Mouse (Mus musculus): ENCODE results near the gene Klhl5. TPM values are rescaled to one million over a fixed set of nuclear protein-coding genes. Genes with fewer than 3 reads are reported as not detected.
"Not testable (repeated sequence)": the region's sequence is repeated elsewhere in the genome, so short reads cannot be mapped to it uniquely, and the experiment has no call there.

Gene Klhl5
- polyA plus RNA-seq, 1 experiment from 2014 or later = 42.8 TPM

GRCm38 (mm10) chr5:65102026-65102640 is 5.2 kb upstream of the Klhl5 start:
- H3K36me3 ChIP-seq (ENCODE audit: control insufficient read depth, insufficient read depth, low read length) = no peaks in the 10 kb centered on the region
- no peak overlapping the region for H3K4me3 ChIP-seq (ENCODE audit: low read depth, low read length)
- H3K4me2 ChIP-seq (ENCODE audit: low read depth, low read length, severe bottlenecking) = no peak overlapping the region
- DNase-seq (ENCODE audit: low spot score) = no peak
- peaks cover 2% of the 10 kb centered on the region; the same call in 1 of the 2 replicates for H3K4me1 ChIP-seq (replicated peaks; ENCODE audit: control insufficient read depth, insufficient read depth, low read length)
- H3K9me3 ChIP-seq (ENCODE audit: control insufficient read depth, low read length) = no peaks in the 10 kb centered on the region
- WGBS = 81% methylated on average over 3 of the region's 3 CpGs
- H3K27me3 ChIP-seq (ENCODE audit: control insufficient read depth, insufficient read depth, low read length) = no peaks in the 10 kb centered on the region
- no peak overlapping the region for H3K9ac ChIP-seq (ENCODE audit: low read length)
- no peak for ATAC-seq (replicated peaks; ENCODE audit: low FRiP score)
- no peak overlapping the region for H3K27ac ChIP-seq (ENCODE audit: low read depth, low read length)

- Histone ChIP-seq H3K27ac (ENCODE audit: low read depth, low read length) (no peak overlapping the region), H3K36me3 (ENCODE audit: control insufficient read depth, insufficient read depth, low read length) (no peaks in the 10 kb centered on the region), H3K27me3 (ENCODE audit: control insufficient read depth, insufficient read depth, low read length) (no peaks in the 10 kb centered on the region), H3K9me3 (ENCODE audit: control insufficient read depth, low read length) (no peaks in the 10 kb centered on the region), H3K4me2 (ENCODE audit: low read depth, low read length, severe bottlenecking) (no peak overlapping the region), H3K4me3 (ENCODE audit: low read depth, low read length) (no peak overlapping the region), H3K4me1 (replicated peaks; ENCODE audit: control insufficient read depth, insufficient read depth, low read length) (peaks cover 2% of the 10 kb centered on the region; the same call in 1 of the 2 replicates), H3K9ac (ENCODE audit: low read length) (no peak overlapping the region)
- ATAC-seq (replicated peaks; ENCODE audit: low FRiP score) (no peak), DNase-seq (ENCODE audit: low spot score) (no peak)
- WGBS = 66% methylated on average over 10 of the region's 10 CpGs
Observed at GRCm38 (mm10) chr5:65102641-65103042, 4.7 kb upstream of the Klhl5 start.

DNA sequence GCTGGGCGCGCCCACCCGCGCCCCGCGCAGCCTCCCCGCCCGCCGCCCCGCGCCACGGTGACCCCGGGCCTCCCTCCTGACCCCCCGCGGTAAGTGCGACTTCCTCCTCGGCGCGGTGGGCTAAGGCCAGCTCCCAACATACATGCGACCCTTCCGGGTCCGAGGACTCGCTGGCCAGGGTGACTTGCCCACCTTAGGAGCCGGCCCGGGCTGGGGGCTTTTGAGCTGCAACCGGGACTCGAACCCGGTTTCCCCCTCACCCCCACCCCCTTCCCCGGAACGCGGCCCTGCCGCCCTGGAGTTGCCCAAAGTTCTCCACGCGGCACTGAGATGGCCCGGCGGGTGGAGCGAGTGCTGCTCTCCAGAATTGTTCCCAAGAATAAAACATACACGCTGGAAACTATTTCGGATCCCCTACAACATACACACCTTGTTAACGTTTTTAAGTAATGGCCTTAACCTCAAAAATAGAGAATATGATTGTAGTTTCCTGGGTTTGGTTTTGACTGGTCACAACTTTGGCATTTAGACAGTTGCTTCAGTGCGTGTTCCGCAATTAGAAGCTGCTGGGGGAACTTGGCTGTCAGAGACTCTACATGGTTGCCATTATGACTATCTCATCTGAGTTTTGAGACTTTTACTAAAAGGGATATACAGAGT is 564 bp downstream of the Klhl5 start:
- DNase-seq (ENCODE audit: low spot score) (peak; percentile 77), ATAC-seq (replicated peaks; ENCODE audit: low FRiP score) (peak; percentile 68; the same call in 1 of the 2 replicates)
- peak overlapping the region; percentile 67 for H3K4me2 ChIP-seq (ENCODE audit: low read depth, low read length, severe bottlenecking)
- H3K9me3 ChIP-seq (ENCODE audit: control insufficient read depth, low read length) = no peaks in the 10 kb centered on the region
- peak overlapping the region; percentile 83 for H3K4me3 ChIP-seq (ENCODE audit: low read depth, low read length)
- WGBS = 4% methylated on average over 33 of the region's 42 CpGs
- H3K36me3 ChIP-seq (ENCODE audit: control insufficient read depth, insufficient read depth, low read length) = no peaks in the 10 kb centered on the region
- peak overlapping the region; percentile 14; the same call in 1 of the 2 replicates for H3K27ac ChIP-seq (ENCODE audit: low read depth, low read length)
- H3K9ac ChIP-seq (ENCODE audit: low read length) = peak overlapping the region; percentile 70
- H3K4me1 ChIP-seq (replicated peaks; ENCODE audit: control insufficient read depth, insufficient read depth, low read length) = no peaks in the 10 kb centered on the region; the same call in 1 of the 2 replicates
- H3K27me3 ChIP-seq (ENCODE audit: control insufficient read depth, insufficient read depth, low read length) = no peaks in the 10 kb centered on the region

DNA sequence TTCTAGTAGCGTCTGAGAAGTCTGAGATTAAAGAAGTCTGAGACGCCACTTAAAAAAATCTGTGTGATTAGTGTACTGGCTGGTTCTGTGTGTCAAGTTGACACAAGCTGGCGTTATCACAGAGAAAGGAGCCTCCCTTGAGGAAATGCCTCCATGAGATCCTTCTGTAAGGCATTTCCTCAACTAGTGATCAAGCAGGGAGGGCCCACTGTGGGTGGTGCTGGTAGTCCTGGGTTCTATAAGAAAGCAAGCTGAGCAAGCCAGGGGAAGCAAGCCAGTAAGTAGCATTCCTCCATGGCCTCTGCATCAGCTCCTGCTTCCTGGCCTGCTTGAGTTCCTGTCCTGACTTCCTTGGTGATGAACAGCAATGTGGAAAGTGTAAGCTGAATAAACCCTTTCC is 4.9 kb downstream of the Klhl5 start:
- H3K27me3 ChIP-seq (ENCODE audit: control insufficient read depth, insufficient read depth, low read length); DNase-seq (ENCODE audit: low spot score): not testable (repeated sequence)

DNA sequence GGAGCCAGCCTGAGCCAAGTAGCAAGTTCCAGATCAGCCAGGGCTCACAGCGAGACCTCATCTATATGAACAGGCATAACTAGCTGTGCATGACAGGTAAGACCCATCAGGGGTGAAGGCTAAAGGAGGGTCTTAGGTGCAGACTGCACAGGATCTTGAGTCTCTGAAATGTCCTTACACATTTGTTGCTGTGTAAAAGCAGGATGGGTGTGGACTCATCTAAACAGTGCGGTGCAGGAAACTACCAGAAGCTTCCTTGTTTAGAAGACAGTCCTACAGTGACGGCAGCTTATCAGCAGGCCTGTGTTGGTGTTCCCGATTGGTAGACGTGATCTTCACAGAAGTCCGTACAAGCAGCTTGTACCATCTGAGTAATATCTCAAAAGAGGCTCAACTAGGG is 6.0 kb downstream of the Klhl5 start:
- Histone ChIP-seq H3K9ac (ENCODE audit: low read length) (no peak overlapping the region), H3K9me3 (ENCODE audit: control insufficient read depth, low read length) (no peaks in the 10 kb centered on the region), H3K4me1 (replicated peaks; ENCODE audit: control insufficient read depth, insufficient read depth, low read length) (no peaks in the 10 kb centered on the region), H3K4me2 (ENCODE audit: low read depth, low read length, severe bottlenecking) (no peak overlapping the region), H3K4me3 (ENCODE audit: low read depth, low read length) (no peak overlapping the region), H3K27ac (ENCODE audit: low read depth, low read length) (no peak overlapping the region), H3K36me3 (ENCODE audit: control insufficient read depth, insufficient read depth, low read length) (no peaks in the 10 kb centered on the region; the same call in 1 of the 2 replicates), H3K27me3 (ENCODE audit: control insufficient read depth, insufficient read depth, low read length) (no peaks in the 10 kb centered on the region)
- 91% methylated on average over 6 of the region's 6 CpGs for WGBS
- DNase-seq (ENCODE audit: low spot score) = no peak
- ATAC-seq (replicated peaks; ENCODE audit: low FRiP score) = no peak

More for the DNA sequence above, 4.9 kb downstream of the Klhl5 start:
- H3K27ac ChIP-seq (ENCODE audit: low read depth, low read length); H3K36me3 ChIP-seq (ENCODE audit: control insufficient read depth, insufficient read depth, low read length); ATAC-seq (replicated peaks; ENCODE audit: low FRiP score); H3K4me2 ChIP-seq (ENCODE audit: low read depth, low read length, severe bottlenecking); H3K9me3 ChIP-seq (ENCODE audit: control insufficient read depth, low read length); H3K4me1 ChIP-seq (replicated peaks; ENCODE audit: control insufficient read depth, insufficient read depth, low read length); H3K9ac ChIP-seq (ENCODE audit: low read length); H3K4me3 ChIP-seq (ENCODE audit: low read depth, low read length): not testable (repeated sequence)
- 74% methylated on average over 3 of the region's 3 CpGs for WGBS

- 97% methylated on average over 2 of the region's 2 CpGs for WGBS
- Histone ChIP-seq H3K4me2 (ENCODE audit: low read depth, low read length, severe bottlenecking) (no peak overlapping the region), H3K36me3 (ENCODE audit: control insufficient read depth, insufficient read depth, low read length) (no peaks in the 10 kb centered on the region; the same call in 1 of the 2 replicates), H3K4me1 (replicated peaks; ENCODE audit: control insufficient read depth, insufficient read depth, low read length) (no peaks in the 10 kb centered on the region), H3K9me3 (ENCODE audit: control insufficient read depth, low read length) (no peaks in the 10 kb centered on the region), H3K27ac (ENCODE audit: low read depth, low read length) (no peak overlapping the region), H3K9ac (ENCODE audit: low read length) (no peak overlapping the region), H3K4me3 (ENCODE audit: low read depth, low read length) (no peak overlapping the region), H3K27me3 (ENCODE audit: control insufficient read depth, insufficient read depth, low read length) (no peaks in the 10 kb centered on the region)
- no peak for ATAC-seq (replicated peaks; ENCODE audit: low FRiP score)
- DNase-seq (ENCODE audit: low spot score) = no peak
Observed at GRCm38 (mm10) chr5:65116789-65117188, 9.4 kb downstream of the Klhl5 start.

DNA sequence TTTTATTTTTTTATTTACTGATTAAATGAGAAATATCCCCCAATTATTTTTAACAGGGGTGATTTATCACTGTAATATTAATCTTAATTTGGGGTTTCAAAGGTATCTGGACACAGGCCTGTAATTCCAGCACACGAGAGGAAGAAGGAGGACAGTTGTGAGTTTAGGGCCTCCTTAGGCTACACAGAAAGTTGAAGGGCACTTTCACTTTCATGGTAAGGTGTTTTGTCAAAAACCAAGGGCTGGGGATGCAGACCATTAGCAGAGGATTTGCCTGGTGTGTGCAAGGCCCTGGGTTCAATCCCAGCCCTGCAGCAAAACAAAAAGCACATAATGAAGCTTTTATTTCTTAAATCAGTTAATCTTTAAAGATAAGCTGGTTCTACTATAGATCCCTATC is 12.2 kb downstream of the Klhl5 start:
- Histone ChIP-seq H3K4me1 (replicated peaks; ENCODE audit: control insufficient read depth, insufficient read depth, low read length) (no peaks in the 10 kb centered on the region), H3K9ac (ENCODE audit: low read length) (no peak overlapping the region), H3K4me3 (ENCODE audit: low read depth, low read length) (no peak overlapping the region), H3K36me3 (ENCODE audit: control insufficient read depth, insufficient read depth, low read length) (no peaks in the 10 kb centered on the region; the same call in 1 of the 2 replicates), H3K4me2 (ENCODE audit: low read depth, low read length, severe bottlenecking) (no peak overlapping the region), H3K27ac (ENCODE audit: low read depth, low read length) (no peak overlapping the region), H3K27me3 (ENCODE audit: control insufficient read depth, insufficient read depth, low read length) (no peaks in the 10 kb centered on the region), H3K9me3 (ENCODE audit: control insufficient read depth, low read length) (no peaks in the 10 kb centered on the region)
- ATAC-seq (replicated peaks; ENCODE audit: low FRiP score) (no peak), DNase-seq (ENCODE audit: low spot score) (no peak)
- 74% methylated on average over 1 of the region's 1 CpGs for WGBS

GRCm38 (mm10) chr5:65119918-65120317 is 12.6 kb downstream of the Klhl5 start:
- H3K4me1 ChIP-seq (replicated peaks; ENCODE audit: control insufficient read depth, insufficient read depth, low read length) = no peaks in the 10 kb centered on the region

More at GRCm38 (mm10) chr5:65119918-65120317, 12.6 kb downstream of the Klhl5 start:
- Histone ChIP-seq H3K27ac (ENCODE audit: low read depth, low read length) (no peak overlapping the region), H3K9me3 (ENCODE audit: control insufficient read depth, low read length) (no peaks in the 10 kb centered on the region), H3K4me2 (ENCODE audit: low read depth, low read length, severe bottlenecking) (no peak overlapping the region), H3K9ac (ENCODE audit: low read length) (no peak overlapping the region), H3K27me3 (ENCODE audit: control insufficient read depth, insufficient read depth, low read length) (no peaks in the 10 kb centered on the region), H3K36me3 (ENCODE audit: control insufficient read depth, insufficient read depth, low read length) (no peaks in the 10 kb centered on the region; the same call in 1 of the 2 replicates), H3K4me3 (ENCODE audit: low read depth, low read length) (no peak overlapping the region)
- ATAC-seq (replicated peaks; ENCODE audit: low FRiP score) (no peak), DNase-seq (ENCODE audit: low spot score) (no peak)
- WGBS = 68% methylated on average over 3 of the region's 3 CpGs
